Mouse (Mus musculus) kidney, postnatal 25 days (tissue): ENCODE data around the gene Mum1l1.
"Not testable (repeated sequence)": the region's sequence is repeated elsewhere in the genome, so short reads cannot be mapped to it uniquely, and the experiment has no call there.

Source experiments
- DNase-seq, 2 experiments: peaks; one replicate each; pipeline ENCODE4 v3.0.0; 2021; ENCODE audit warnings: mixed read lengths in 2 of 2

Gene Mum1l1

GRCm38 (mm10) chrX:139209829-139210225 lies at the start of gene Mum1l1:
Mum1l1 (plus strand) TSS chrX:139210042.
- peak; percentile 71 to 74 for DNase-seq

- peak in 1 of 2 experiments; percentile 34 for DNase-seq
Observed at GRCm38 (mm10) chrX:139178928-139179327, 30.9 kb upstream of the Mum1l1 start, which contains the start of gene 4933428M09Rik. 4933428M09Rik (plus strand) TSS chrX:139179228.

- not testable (repeated sequence) for DNase-seq
Observed at GRCm38 (mm10) chrX:139191506-139191905, 18.3 kb upstream of the Mum1l1 start.

GRCm38 (mm10) chrX:139194572-139195279 lies 15.1 kb upstream of the Mum1l1 start:
- no peak for DNase-seq

- not testable (repeated sequence) for DNase-seq
Observed at GRCm38 (mm10) chrX:139209191-139209828, 532 bp upstream of the Mum1l1 start.

- DNase-seq, result no peak
Observed at GRCm38 (mm10) chrX:139214765-139215164, 4.9 kb downstream of the Mum1l1 start.

- no peak for DNase-seq
Observed at GRCm38 (mm10) chrX:139216409-139216808, 6.6 kb downstream of the Mum1l1 start.

- DNase-seq, result peak; percentile 38 to 62
Observed at GRCm38 (mm10) chrX:139216991-139217593, 7.2 kb downstream of the Mum1l1 start.

GRCm38 (mm10) chrX:139217776-139218175 lies 7.9 kb downstream of the Mum1l1 start:
- peak; percentile 33 for DNase-seq

- DNase-seq, result peak; percentile 52 to 73
Observed at GRCm38 (mm10) chrX:139219017-139219416, 9.2 kb downstream of the Mum1l1 start.

- DNase-seq, result no peak
Observed at GRCm38 (mm10) chrX:139220830-139221229, 11.0 kb downstream of the Mum1l1 start.

GRCm38 (mm10) chrX:139221893-139222292 lies 12.1 kb downstream of the Mum1l1 start:
- no peak for DNase-seq

- peak; percentile 82 to 86 for DNase-seq
Observed at GRCm38 (mm10) chrX:139231143-139231542, 21.3 kb downstream of the Mum1l1 start.

GRCm38 (mm10) chrX:139247294-139247693 lies 37.5 kb downstream of the Mum1l1 start:
- DNase-seq, result peak; percentile 32 to 36

- DNase-seq, result peak; percentile 4 to 30
Observed at GRCm38 (mm10) chrX:139257072-139257471, 47.2 kb downstream of the Mum1l1 start.

GRCm38 (mm10) chrX:139281966-139282365 lies 72.1 kb downstream of the Mum1l1 start:
- no peak for DNase-seq
